Mouse (Mus musculus) olfactory bulb, adult 2 months (tissue): Measurements from ENCODE around the gene Ppp1r14d. TPM values are rescaled to one million over a fixed set of nuclear protein-coding genes. Genes with fewer than 3 reads are reported as not detected.

Experiments
- H3K27ac ChIP-seq: fragments of 200-500 bp; 2 replicates; pipeline ENCODE4 v1.5.1; 2012; ENCODE audit warnings: low read depth, low read length; ENCODE audit not compliant: insufficient read depth
- H3K4me1 ChIP-seq: fragments of 200-500 bp; 2 replicates; pipeline ENCODE4 v1.6.1; 2012; ENCODE audit warnings: low read length; ENCODE audit not compliant: control insufficient read depth, insufficient read depth
- H3K4me3 ChIP-seq: fragments of 200-500 bp; 2 replicates; pipeline ENCODE4 v1.5.1; 2012; ENCODE audit warnings: mild to moderate bottlenecking, low read depth, low read length, moderate library complexity; ENCODE audit not compliant: insufficient read depth
- CTCF ChIP-seq: fragments of 200-500 bp; IDR thresholded peaks from 2 replicates; pipeline ENCODE4 v1.5.1; 2012; ENCODE audit warnings: low read depth, mild to moderate bottlenecking, low read length, moderate library complexity; ENCODE audit not compliant: insufficient read depth
- POLR2A ChIP-seq: fragments of 200-500 bp; IDR thresholded peaks from 2 replicates; pipeline ENCODE4 v1.6.1; 2012; ENCODE audit warnings: mild to moderate bottlenecking, low read depth, low read length, moderate library complexity; ENCODE audit not compliant: insufficient read depth
- WGBS: fragments of 180-500 bp; shearing (Covaris S2); methylation state at CpG from one replicate; pipeline ENCODE4 v1.1.7; 2018; 5-methylcytosine and 5-hydroxymethylcytosine counted together
- polyA plus RNA-seq: library from polyadenylated mRNA; stranded (reverse); fragments of >200 nt; gene quantifications from 2 replicates; pipeline ENCODE4 v1.2.4, GENCODE M21; 2012; ENCODE audit warnings: low replicate concordance; ENCODE audit not compliant: missing spikeins, insufficient read depth, insufficient read length

Gene Ppp1r14d
- polyA plus RNA-seq, 1 experiment: not detected

GRCm38 (mm10) chr2:119260518-119260917 lies 30.8 kb upstream of the Ppp1r14d start:
- no peak overlapping the region for H3K27ac ChIP-seq
- WGBS: 86% methylated on average over 1 of the region's 1 CpGs
- TF ChIP-seq POLR2A: no peak
- TF ChIP-seq CTCF: no peak
- H3K4me1 ChIP-seq: peaks cover 4% of the 10 kb centered on the region; the same call in 1 of the 2 replicates
- H3K4me3 ChIP-seq: no peak overlapping the region

DNA sequence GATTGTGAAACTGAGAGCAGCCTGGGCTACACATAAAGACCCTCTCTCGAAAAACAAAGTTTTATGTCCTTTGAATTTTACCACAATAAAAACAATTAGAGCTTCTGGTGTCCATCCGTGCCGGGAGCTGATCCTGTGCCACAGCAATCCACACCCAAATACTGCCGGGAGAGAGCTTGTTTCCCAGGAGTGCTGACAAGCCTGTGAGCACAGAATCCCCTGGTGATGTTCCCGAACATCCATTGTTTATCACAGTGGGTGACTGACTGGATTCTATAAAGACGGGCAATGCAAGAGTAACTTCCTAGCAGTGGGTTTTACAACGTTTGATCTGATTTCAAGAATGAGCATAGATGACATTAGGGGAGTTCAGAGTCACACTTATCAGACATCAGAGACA lies 25.3 kb upstream of the Ppp1r14d start:
- Histone ChIP-seq H3K4me3 (no peak overlapping the region), H3K27ac (no peak overlapping the region), H3K4me1 (no peaks in the 10 kb centered on the region)
- TF ChIP-seq POLR2A (no peak), CTCF (no peak)
- 9% methylated on average over 7 of the region's 7 CpGs for whole genome bisulfite sequencing

- no peak for TF ChIP-seq POLR2A
- peak; percentile 73 for TF ChIP-seq CTCF
- Histone ChIP-seq H3K4me3 (no peak overlapping the region), H3K27ac (no peak overlapping the region), H3K4me1 (0 out of 2 replicates have a peak, but pooled peaks cover 4% of the 10 kb centered on the region)
- WGBS: 17% methylated on average over 11 of the region's 11 CpGs
Observed at GRCm38 (mm10) chr2:119250826-119251478, 21.2 kb upstream of the Ppp1r14d start.

GRCm38 (mm10) chr2:119250377-119250776 lies 20.7 kb upstream of the Ppp1r14d start:
- 50% methylated on average over 5 of the region's 5 CpGs for WGBS
- H3K4me1 ChIP-seq: 0 out of 2 replicates have a peak, but pooled peaks cover 4% of the 10 kb centered on the region
- no peak overlapping the region for H3K4me3 ChIP-seq
- H3K27ac ChIP-seq: no peak overlapping the region
- TF ChIP-seq CTCF (no peak), POLR2A (no peak)

DNA sequence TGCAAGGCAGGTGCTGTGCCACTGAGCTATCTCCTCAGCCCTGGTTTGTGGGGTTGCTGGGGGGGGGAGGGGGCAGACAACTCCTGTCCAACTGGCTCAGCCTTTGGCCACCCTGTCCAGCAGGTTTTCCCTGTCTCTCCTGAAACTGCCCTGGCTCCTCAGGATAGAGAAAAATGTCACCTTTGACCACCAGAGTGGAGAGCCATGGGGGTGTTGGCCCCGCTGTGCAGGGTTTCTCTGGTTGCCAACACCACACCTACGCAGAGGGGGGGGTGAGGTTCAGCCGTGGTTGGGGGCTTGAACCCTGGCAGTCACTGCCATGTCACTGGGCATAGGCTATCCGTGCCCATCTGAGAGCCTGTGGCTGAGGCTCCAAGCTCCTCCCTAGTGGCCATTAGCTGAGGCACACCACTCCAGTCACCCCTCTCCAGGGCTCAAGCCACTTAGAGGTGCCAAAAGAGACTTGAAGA lies 19.9 kb upstream of the Ppp1r14d start:
- TF ChIP-seq CTCF: no peak
- no peak for TF ChIP-seq POLR2A
- no peak overlapping the region for H3K27ac ChIP-seq
- 0 out of 2 replicates have a peak, but pooled peaks cover 4% of the 10 kb centered on the region for H3K4me1 ChIP-seq
- no peak overlapping the region for H3K4me3 ChIP-seq
- 78% methylated on average over 4 of the region's 4 CpGs for WGBS

DNA sequence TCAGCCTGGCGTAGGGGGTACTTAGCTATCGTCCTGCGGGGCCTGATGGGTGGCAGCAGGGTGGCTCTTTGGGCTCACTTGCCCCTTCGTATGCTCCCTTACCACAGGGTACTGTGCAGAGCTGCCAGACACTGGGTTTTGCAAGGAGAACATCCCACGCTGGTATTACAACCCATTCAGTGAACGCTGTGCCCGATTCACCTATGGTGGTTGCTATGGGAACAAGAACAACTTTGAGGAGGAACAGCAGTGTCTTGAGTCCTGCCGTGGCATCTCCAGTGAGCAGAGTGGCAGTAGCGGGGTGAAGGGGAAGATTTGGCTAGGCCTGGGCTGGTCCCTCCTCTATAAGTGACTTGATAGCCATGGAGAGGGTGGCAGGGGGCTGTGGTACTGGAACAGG lies 18.2 kb upstream of the Ppp1r14d start:
- no peak overlapping the region for H3K27ac ChIP-seq
- H3K4me3 ChIP-seq: no peak overlapping the region
- 58% methylated on average over 9 of the region's 9 CpGs for WGBS
- 0 out of 2 replicates have a peak, but pooled peaks cover 4% of the 10 kb centered on the region for H3K4me1 ChIP-seq
- no peak for TF ChIP-seq CTCF
- no peak for TF ChIP-seq POLR2A

DNA sequence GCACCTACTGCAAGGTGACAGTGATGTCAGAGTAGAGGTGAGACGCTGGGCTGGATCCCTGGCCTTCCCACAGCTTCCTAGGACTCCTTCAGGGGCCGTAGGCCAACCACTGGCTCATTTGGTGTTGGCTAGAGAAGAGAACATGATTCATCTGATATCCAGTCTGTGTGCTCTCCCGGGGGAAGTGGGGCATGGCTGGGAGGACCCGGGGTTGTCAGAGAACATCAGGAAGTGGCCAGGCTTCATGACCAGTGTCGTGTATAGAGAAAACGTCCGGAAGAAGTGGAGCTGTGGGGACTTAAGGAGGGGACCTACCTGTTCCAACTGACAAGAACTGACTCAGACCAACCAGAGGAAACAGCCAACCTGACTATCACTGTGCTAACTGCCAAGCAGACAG lies 15.5 kb upstream of the Ppp1r14d start:
- 90% methylated on average over 7 of the region's 7 CpGs for WGBS
- TF ChIP-seq POLR2A (no peak), CTCF (no peak)
- Histone ChIP-seq H3K4me1 (0 out of 2 replicates have a peak, but pooled peaks cover 4% of the 10 kb centered on the region), H3K27ac (no peak overlapping the region), H3K4me3 (no peak overlapping the region)

- Histone ChIP-seq H3K4me3 (no peak overlapping the region), H3K27ac (no peak overlapping the region), H3K4me1 (peaks cover 6% of the 10 kb centered on the region)
- no peak for TF ChIP-seq CTCF
- TF ChIP-seq POLR2A: no peak
- 87% methylated on average over 9 of the region's 9 CpGs for WGBS
Observed at GRCm38 (mm10) chr2:119242548-119242947, 12.8 kb upstream of the Ppp1r14d start.

- no peak overlapping the region for H3K27ac ChIP-seq
- TF ChIP-seq CTCF (no peak), POLR2A (no peak)
- no peak overlapping the region for H3K4me3 ChIP-seq
- peaks cover 14% of the 10 kb centered on the region for H3K4me1 ChIP-seq
- WGBS: 93% methylated on average over 4 of the region's 4 CpGs
Observed at GRCm38 (mm10) chr2:119240819-119241186, 11.1 kb upstream of the Ppp1r14d start.
